Mouse (Mus musculus) ES-CJ7 (cell line): ENCODE results near the gene Arrdc2.

Experiments
- DNase-seq: peaks from one replicate; pipeline ENCODE4 v3.0.0; 2011; ENCODE audit warnings: low read depth, low spot score

Arrdc2 gene

GRCm38 (mm10) chr8:70790846-70791245 is 48.7 kb downstream of the Arrdc2 start:
- DNase-seq, result no peak

DNA sequence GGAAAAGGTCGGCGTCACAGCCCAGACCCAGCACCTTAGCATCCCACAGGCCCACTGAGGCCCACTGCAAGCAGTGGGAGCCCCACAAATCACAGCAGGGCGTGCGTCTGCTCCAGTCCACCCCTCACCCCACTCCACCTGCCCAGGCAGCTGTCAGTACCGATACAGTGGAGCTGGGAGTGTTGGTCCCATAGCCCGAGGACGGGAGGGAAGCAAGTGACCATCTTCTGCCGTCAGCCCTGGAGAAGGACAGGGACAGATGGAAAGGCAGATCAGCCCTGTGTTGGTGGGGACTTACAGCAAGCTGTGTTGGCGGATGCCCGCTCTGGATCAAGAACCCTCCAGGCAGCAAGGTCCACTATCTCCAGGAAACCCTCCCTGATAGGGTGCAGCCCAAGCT is 50.5 kb downstream of the Arrdc2 start:
- DNase-seq, result no peak

DNA sequence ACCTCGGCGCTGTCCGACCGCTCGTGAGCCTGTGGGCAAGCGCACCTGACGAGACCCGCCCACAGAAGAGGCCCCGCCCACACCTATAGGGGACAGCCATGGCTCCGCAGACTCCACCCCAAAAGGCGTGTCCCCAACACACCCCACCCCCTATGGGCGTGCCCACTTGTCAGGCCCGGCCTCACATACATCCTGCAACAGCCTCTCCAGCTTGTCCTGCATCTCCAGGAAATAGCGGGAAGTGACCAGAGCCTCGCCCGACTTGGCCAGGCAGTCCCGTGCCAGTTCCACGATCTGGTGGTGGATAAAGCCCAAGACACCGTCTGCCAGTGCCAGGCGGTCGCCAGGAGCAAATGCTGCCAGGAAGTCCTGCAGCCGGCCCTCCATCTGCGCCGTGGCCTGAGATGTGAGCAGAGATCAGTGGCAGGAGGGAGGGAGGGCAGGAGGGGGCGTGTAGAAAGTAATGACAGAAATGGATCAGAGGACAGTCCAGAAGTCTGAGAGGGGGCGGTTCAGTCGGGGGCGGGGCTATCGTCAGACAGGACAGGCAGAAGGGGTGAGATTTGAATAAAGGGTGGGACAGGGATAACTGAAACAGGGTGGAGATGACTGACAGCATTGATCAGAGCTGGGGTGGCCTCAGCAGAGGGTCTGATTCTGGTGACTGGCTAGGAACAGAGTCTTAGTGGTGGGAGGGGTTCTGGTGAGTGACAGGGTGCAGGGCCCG is 51.4 kb downstream of the Arrdc2 start:
- DNase-seq, result peak; percentile 95

DNA sequence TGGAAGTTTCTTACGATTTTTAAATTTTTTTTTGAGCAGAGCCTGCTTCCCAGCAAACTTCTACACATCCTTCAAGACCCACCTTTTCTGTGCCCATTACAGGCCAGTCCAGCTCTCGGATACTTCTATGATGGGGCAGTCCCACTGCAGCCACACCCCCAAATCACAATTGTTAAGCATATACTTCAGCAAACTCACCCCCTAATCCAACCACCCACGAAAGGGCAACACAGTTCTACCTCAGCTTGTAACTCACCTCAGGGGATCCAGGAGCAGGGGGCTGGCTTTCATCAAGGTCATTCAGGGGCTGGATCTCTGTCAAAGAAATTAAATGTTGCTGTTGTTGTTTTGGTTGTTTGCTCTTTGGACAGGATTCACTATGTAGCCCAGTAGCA is 52.5 kb downstream of the Arrdc2 start:
- DNase-seq, result no peak

- DNase-seq, result no peak
Observed at GRCm38 (mm10) chr8:70786291-70787050, 53.0 kb downstream of the Arrdc2 start.
